Mouse (Mus musculus): ENCODE results near the gene Zfp697. TPM values are rescaled to one million over a fixed set of nuclear protein-coding genes. Genes with fewer than 3 reads are reported as not detected.
"Not testable (repeated sequence)": the region's sequence is repeated elsewhere in the genome, so short reads cannot be mapped to it uniquely, and the experiment has no call there.

The Zfp697 gene
- polyA plus RNA-seq, 1 experiment from 2014 or later, result 9.4 TPM

DNA sequence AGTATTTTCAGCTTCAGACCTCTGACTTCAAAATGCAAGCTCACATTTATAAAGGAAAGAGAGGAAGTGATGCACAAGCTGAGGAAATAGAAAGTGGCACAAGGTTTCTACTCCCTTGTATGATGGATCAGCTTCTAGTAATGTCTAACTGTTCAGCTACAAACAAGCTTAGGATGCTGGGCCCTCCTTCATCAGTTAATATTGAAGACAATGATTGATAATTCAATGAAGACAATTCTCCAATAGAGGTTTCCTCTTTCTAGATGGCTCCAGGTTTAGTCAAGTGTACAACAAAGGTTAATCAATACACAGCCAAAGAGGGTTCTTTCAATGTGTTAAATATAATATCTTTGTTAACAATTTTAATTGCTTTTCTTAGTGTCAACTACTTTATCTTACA, 206.4 kb downstream of the Zfp697 start, which contains the start of gene Gm10681:
TSS of gene Gm10681 (minus strand) at position 101 of the 400 bp plus-strand sequence.
- Histone ChIP-seq H3K27ac (no peak within 1 kb of the TSS), H3K27me3 (ENCODE audit: low read depth, poor library complexity, severe bottlenecking) (no peaks in the 10 kb centered on the region), H3K9me3 (replicated peaks) (no peaks in the 10 kb centered on the region), H3K4me1 (no peaks in the 10 kb centered on the region), H3K4me3 (no peak within 1 kb of the TSS), H3K36me3 (no peaks in the 10 kb centered on the region)
- DNase-seq (ENCODE audit: low spot score), result no peak

DNA sequence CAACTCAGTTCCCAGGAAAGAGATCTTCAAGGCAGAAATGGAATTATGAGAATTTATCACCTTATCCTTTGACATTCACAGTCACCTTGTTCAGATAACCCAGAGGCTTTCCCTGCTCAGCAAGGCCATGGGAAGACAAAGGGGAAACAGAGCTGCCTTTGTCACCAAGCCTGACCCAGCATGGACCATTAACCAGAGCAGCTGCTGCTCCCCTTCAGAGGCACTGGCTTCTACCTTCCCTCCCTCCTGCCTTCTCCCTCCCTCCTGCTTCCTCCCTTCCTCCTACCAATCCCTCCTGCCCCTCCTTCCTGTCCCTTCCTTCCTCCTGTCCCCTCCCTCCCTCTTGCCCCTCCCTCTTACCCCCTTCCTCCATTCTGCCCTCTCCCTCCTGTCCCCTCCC, 231.3 kb downstream of the Zfp697 start:
- not testable (repeated sequence) for H3K4me3 ChIP-seq; H3K36me3 ChIP-seq; H3K9me3 ChIP-seq (replicated peaks); H3K4me1 ChIP-seq; H3K27ac ChIP-seq; DNase-seq (ENCODE audit: low spot score); H3K27me3 ChIP-seq (ENCODE audit: low read depth, poor library complexity, severe bottlenecking)

DNA sequence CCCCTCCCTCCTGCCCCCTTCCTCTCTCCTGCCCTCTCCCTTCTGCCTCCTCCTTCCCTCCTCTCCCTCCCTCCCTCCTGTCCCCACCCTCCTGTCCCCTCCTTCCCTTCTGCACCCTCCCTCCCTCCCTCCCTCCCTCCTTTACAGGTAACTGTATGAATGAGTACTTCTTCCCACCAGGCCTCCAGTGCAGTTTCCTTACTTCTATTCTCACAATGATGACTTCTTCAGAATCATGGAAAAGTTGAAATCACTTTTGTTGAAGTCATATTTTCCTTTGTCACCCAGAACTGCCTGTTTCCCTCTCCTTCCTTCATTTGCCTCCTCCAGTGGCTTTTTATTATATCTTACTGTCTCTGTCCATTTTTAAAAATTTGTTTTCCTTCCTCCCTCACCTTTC, 231.7 kb downstream of the Zfp697 start:
- no peaks in the 10 kb centered on the region for H3K9me3 ChIP-seq (replicated peaks)
- H3K27me3 ChIP-seq (ENCODE audit: low read depth, poor library complexity, severe bottlenecking), result no peaks in the 10 kb centered on the region
- no peaks in the 10 kb centered on the region for H3K36me3 ChIP-seq
- H3K4me1 ChIP-seq, result no peaks in the 10 kb centered on the region
- H3K4me3 ChIP-seq, result no peak overlapping the region
- H3K27ac ChIP-seq, result no peak overlapping the region
- DNase-seq (ENCODE audit: low spot score), result no peak

DNA sequence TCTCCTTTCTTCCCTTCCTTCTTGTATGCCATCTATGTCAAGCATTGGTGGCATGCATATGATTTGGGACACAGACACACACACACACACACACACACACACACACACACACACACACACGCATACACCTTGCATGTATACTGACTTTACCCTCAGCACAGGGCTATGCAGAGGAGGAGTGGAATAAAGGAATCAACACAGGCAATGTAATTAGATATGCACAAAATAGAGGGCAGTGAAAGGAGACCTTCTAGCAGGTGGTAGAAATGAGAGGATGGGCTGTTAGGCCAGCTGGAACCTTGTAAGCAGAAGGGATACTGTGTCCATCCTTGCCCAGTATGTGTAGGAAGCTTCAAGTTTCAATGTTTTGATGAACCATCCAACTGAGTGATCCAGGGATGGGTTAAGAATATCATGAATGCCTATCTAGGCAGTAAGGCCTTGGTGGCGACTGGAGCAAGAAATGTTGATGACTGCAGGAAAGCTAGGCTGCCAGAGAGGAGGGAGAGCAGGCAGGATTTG, 232.2 kb downstream of the Zfp697 start:
- H3K36me3 ChIP-seq, H3K4me3 ChIP-seq: not testable (repeated sequence)
- 81% methylated on average over 2 of the region's 2 CpGs for WGBS

DNA sequence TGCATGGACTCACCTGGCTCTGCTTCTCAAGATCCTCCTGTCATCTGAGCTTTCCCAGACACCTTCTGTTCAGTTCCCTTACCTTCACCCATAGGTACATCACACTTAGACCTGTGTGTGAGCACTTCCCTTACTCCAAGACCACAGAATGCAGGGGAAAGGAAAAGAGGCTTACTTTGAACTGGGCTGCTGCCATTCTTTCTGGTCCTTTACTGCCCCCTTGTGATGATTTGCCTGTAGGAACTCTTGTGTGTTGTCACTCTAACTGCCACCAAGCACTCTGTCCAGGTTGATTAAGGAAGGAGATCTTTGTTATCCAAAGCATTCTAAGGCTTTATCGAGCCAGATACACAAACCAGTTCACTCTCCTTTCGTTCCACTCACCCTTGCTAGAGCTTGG, 234.0 kb downstream of the Zfp697 start:
- 28% methylated on average over 2 of the region's 2 CpGs for WGBS
- not testable (repeated sequence) for H3K27ac ChIP-seq; H3K27me3 ChIP-seq (ENCODE audit: low read depth, poor library complexity, severe bottlenecking); H3K4me3 ChIP-seq; H3K9me3 ChIP-seq (replicated peaks); DNase-seq (ENCODE audit: low spot score); H3K36me3 ChIP-seq; H3K4me1 ChIP-seq

More for the DNA sequence above, 232.2 kb downstream of the Zfp697 start:
- H3K9me3 ChIP-seq (replicated peaks); H3K27me3 ChIP-seq (ENCODE audit: low read depth, poor library complexity, severe bottlenecking); H3K4me1 ChIP-seq; DNase-seq (ENCODE audit: low spot score); H3K27ac ChIP-seq: not testable (repeated sequence)

DNA sequence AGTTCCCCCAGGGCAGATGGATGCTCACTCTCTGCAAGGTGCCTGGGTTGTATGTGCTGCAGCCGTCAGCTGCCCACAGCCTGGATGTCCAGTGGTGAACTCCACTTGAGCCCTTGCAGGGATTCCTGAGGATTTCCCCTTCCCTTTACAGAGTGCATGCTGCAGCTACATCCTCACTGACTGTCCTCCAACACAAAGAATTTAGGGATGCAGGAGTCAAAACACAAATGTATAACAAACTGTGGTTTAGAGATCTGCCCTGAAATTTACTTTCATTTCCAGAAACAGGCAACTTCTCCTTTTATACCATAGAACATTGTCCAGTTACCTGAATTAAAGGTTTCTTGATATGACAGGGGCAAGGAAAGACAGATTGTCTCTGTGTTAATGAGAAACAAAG, 234.5 kb downstream of the Zfp697 start:
- H3K36me3 ChIP-seq; H3K4me1 ChIP-seq; H3K27me3 ChIP-seq (ENCODE audit: low read depth, poor library complexity, severe bottlenecking); H3K27ac ChIP-seq; DNase-seq (ENCODE audit: low spot score); H3K4me3 ChIP-seq; H3K9me3 ChIP-seq (replicated peaks): not testable (repeated sequence)
- 73% methylated on average over 1 of the region's 1 CpGs for WGBS

DNA sequence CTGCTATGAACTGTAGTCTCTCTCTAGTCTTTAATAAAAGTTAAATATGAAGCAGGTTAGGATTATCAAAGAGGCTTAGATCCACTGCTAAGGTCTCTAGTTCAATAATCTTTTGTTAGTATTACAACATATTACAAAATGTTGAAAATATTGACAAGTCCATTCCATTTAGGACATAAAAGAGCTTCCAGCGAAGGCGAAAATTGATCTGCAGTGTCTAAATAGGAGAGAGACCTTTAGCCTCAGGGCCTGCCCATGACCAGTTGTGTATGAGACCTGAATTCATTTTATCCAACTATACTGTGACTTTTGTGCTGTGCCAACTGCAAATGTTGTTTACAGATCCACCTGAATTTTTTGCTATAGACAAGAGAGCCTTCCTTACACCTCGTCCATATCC, 247.4 kb downstream of the Zfp697 start:
- no peak for DNase-seq (ENCODE audit: low spot score)
- no peaks in the 10 kb centered on the region for H3K9me3 ChIP-seq (replicated peaks)
- no peak overlapping the region for H3K27ac ChIP-seq
- no peaks in the 10 kb centered on the region for H3K27me3 ChIP-seq (ENCODE audit: low read depth, poor library complexity, severe bottlenecking)
- no peaks in the 10 kb centered on the region for H3K4me1 ChIP-seq
- H3K36me3 ChIP-seq, result no peaks in the 10 kb centered on the region
- 87% methylated on average over 3 of the region's 3 CpGs for WGBS
- no peak overlapping the region for H3K4me3 ChIP-seq

DNA sequence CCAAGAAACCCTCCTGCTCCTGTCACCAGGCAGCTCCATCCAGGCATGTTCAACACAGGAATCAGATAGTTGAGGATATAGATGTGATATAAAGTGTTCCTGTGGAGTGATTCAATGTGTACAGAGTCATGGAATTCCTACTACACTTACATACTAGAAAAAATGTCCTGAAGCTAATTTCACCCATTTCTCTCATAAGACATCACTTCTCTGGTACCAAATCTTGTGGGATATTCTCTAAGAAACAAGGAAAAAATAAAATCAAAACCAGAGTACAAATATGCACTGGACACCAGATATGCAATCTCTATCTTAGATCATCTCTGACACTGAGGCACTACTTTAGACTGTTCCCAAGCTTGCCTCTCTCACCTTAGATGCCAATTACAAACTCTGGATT, 247.9 kb downstream of the Zfp697 start, which contains the start of gene Hsd3b5:
TSS of gene Hsd3b5 (minus strand) at position 101 of the 400 bp plus-strand sequence.
- Histone ChIP-seq H3K4me3 (no peak within 1 kb of the TSS), H3K36me3 (no peaks in the 10 kb centered on the region), H3K9me3 (replicated peaks) (no peaks in the 10 kb centered on the region), H3K27ac (no peak within 1 kb of the TSS), H3K27me3 (ENCODE audit: low read depth, poor library complexity, severe bottlenecking) (no peaks in the 10 kb centered on the region), H3K4me1 (no peaks in the 10 kb centered on the region)
- DNase-seq (ENCODE audit: low spot score), result no peak

DNA sequence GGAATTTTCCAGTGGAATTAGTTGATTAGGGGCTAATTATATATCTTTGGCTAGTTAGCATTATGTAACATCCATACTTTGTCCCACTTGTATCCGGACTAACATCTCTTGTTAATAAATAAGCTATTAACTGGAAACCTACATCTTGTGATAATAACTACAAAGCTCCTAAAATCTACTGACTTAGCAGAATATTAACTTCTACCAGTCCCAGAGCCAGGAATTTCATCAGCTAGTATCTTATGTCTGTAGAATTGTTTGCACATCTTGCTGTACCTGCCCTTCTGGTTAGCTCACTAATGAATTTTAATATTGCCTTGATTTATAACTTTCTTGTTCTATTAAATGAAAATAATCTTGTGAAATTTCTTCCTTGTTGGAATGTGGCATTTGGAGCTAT, 252.9 kb downstream of the Zfp697 start:
- 87% methylated on average over 1 of the region's 1 CpGs for WGBS
- Histone ChIP-seq H3K4me1 (no peaks in the 10 kb centered on the region), H3K9me3 (replicated peaks) (no peaks in the 10 kb centered on the region), H3K27ac (no peak overlapping the region), H3K36me3 (no peaks in the 10 kb centered on the region), H3K4me3 (no peak overlapping the region), H3K27me3 (ENCODE audit: low read depth, poor library complexity, severe bottlenecking) (no peaks in the 10 kb centered on the region)
- DNase-seq (ENCODE audit: low spot score), result no peak

DNA sequence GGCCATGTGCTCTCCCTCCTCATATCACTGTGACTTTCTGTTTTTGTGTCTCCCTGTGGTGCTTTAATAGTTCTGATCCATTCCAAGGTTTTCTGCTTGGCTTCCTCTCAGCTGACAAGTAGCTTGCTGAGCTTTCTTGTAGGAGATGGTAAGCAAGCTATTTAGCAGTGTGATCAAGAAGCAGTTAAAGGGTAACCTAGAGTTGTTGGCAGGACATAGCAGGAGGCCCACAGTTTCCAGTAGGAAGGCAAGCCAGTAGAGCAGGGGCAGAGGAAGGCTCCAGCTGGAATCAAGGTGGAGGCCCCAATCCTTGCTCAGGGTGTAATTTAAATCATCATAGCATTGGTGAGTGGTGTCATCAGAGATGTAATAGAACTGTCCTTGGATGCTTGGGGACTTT, 298.5 kb downstream of the Zfp697 start:
- Histone ChIP-seq H3K4me3 (no peak overlapping the region), H3K27ac (no peak overlapping the region), H3K9me3 (replicated peaks) (no peaks in the 10 kb centered on the region), H3K27me3 (ENCODE audit: low read depth, poor library complexity, severe bottlenecking) (no peaks in the 10 kb centered on the region), H3K4me1 (no peaks in the 10 kb centered on the region), H3K36me3 (no peaks in the 10 kb centered on the region)
- DNase-seq (ENCODE audit: low spot score), result no peak

DNA sequence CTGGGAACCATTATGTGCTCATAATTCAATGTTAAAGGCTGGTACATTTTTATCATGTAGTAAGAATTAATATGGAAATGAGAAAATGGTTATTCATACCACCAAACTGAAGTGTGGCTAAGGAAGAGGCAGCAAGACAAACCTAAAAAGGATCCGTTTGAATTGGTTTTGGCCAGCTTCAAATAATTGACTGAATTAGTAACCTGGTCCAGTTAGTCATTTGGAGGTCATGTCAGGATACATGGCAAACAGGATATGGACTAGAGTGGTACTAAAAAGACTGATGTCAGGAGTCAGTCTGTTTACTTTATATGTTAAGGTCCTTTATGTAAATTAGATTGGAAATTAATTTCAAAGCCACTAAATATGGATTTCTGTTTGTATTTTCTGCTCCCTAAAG, 300.1 kb downstream of the Zfp697 start:
- H3K4me3 ChIP-seq, result no peak overlapping the region
- no peaks in the 10 kb centered on the region for H3K36me3 ChIP-seq
- no peaks in the 10 kb centered on the region for H3K9me3 ChIP-seq (replicated peaks)
- H3K4me1 ChIP-seq, result no peaks in the 10 kb centered on the region
- H3K27ac ChIP-seq, result no peak overlapping the region
- no peaks in the 10 kb centered on the region for H3K27me3 ChIP-seq (ENCODE audit: low read depth, poor library complexity, severe bottlenecking)
- no peak for DNase-seq (ENCODE audit: low spot score)
- 83% methylated on average over 1 of the region's 1 CpGs for WGBS

DNA sequence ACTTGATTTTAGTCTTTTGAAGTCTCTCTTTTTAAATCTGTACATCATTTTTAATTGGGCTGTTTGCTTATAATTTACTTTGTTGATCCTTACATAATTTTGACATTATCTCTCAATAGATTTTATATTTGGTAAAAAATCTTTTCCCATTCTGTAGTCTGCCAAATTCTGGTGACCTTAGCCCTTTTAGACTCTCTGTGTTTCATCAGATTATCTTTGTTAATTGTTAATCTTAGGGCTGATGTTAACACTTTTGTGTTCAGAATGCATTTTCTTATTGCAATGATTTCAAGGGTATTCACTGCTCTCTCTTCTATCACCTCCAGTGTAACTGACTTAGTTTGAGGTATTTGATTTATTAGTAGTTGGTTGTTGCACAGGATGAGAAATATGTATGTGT, 338.5 kb downstream of the Zfp697 start:
- no peaks in the 10 kb centered on the region for H3K27me3 ChIP-seq (ENCODE audit: low read depth, poor library complexity, severe bottlenecking)
- no peaks in the 10 kb centered on the region for H3K36me3 ChIP-seq
- no peaks in the 10 kb centered on the region for H3K4me1 ChIP-seq
- no peak overlapping the region for H3K27ac ChIP-seq
- DNase-seq (ENCODE audit: low spot score), result no peak
- no peak overlapping the region for H3K4me3 ChIP-seq
- no peaks in the 10 kb centered on the region for H3K9me3 ChIP-seq (replicated peaks)

DNA sequence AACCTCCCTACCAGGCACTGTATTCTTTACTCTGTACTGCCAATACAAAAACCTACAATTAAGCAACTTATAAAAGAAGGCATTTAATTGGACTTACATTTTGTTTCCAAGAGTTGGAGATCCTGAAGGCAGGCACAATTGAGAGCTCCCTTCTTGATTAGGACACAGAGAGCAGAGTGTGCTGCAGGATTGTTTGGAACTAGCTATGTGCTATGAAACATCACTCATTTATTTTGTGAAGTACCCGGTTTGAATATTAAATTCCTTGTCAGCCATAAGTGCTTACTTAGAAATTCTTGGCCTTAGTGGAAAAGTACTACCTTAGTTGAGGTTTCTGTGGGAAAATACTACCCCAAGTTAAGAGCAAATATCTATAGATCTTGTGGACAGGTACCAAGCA, 342.1 kb downstream of the Zfp697 start, which contains the start of gene Hsd3b2:
TSS of gene Hsd3b2 (minus strand) at position 168 of the 400 bp plus-strand sequence.
- H3K27me3 ChIP-seq (ENCODE audit: low read depth, poor library complexity, severe bottlenecking), result no peaks in the 10 kb centered on the region
- H3K36me3 ChIP-seq, result no peaks in the 10 kb centered on the region
- no peak within 1 kb of the TSS for H3K4me3 ChIP-seq
- no peak within 1 kb of the TSS for H3K27ac ChIP-seq
- no peaks in the 10 kb centered on the region for H3K9me3 ChIP-seq (replicated peaks)
- no peaks in the 10 kb centered on the region for H3K4me1 ChIP-seq
- DNase-seq (ENCODE audit: low spot score), result no peak
- 77% methylated on average over 1 of the region's 1 CpGs for WGBS

DNA sequence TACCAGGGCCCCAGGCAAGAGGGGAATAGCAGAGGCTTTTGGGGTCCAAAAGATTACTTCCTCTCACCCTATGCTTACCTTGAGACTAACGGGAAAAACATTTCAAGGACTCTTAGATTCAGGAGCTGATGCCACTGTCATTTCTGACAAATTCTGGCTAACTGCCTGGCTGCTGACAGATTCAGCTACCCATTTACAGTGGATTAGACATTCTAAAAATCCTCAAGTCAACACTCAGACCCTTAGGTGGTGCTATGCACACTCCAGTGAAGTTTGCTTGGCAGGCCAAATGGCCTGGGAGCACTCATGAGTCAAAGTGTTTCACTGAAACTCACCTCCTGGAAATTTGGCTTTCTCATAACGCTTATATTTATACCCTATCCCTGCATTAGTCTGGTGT, 344.0 kb downstream of the Zfp697 start:
- Histone ChIP-seq H3K9me3 (replicated peaks) (no peaks in the 10 kb centered on the region), H3K36me3 (no peaks in the 10 kb centered on the region), H3K4me3 (no peak overlapping the region), H3K4me1 (no peaks in the 10 kb centered on the region), H3K27me3 (ENCODE audit: low read depth, poor library complexity, severe bottlenecking) (no peaks in the 10 kb centered on the region), H3K27ac (no peak overlapping the region)
- DNase-seq (ENCODE audit: low spot score), result no peak
- WGBS, result 91% methylated on average over 2 of the region's 2 CpGs

Data from limb, embryonic 10.5 days (tissue).